Mouse (Mus musculus): ENCODE results near the gene Gm45618. TPM values are rescaled to one million over a fixed set of nuclear protein-coding genes. Genes with fewer than 3 reads are reported as not detected.
A peak's percentile ranks its signal among the peaks of the same experiment; 100 is the strongest.

Gm45618 gene
- total RNA-seq, 2 experiments from 2014 or later = not detected

DNA sequence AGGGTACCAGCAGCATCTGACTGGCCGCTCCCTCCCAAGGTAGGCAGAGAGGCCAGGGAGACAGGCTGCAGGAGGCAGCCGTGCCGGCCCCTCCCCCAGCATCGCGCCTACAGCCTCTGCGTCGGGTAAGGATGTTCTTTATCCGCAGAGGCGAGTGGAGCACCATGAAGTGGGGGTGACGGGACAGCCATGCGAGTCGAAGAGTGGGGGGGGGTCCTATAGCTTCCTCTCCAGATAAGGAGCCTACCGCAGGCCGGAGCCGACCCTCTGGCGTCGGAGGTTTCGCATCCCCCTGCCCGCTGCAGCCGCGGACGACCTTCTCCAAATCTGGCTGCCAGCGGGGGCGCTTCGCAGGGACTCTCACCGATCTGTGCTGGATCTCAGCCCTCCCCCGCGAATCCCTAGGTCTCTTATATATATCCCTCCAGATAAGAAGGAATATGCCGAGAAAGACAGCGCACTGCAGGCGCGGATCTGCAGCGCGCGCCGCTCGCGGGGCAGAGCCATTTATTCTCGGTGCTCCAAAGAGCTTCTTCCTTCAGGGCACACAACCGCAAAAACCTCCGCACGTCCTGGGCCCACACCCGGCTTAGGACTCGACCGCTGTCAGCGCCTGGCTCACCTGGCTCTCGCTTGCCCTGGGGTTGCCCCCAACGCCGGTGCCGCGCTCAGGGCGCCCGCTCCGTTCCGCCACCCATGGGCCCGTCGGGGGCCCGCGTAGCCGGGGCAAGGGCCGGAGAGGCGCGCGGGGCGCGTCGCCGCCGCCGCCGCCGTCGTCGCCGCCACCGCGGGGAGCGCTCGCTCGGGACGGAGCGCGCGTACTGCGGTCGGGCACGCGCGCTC lies 26.0 kb downstream of the Gm45618 start:
- peak; percentile 60 to 74 for DNase-seq (ENCODE audit: low spot score in 2 of 2)

DNA sequence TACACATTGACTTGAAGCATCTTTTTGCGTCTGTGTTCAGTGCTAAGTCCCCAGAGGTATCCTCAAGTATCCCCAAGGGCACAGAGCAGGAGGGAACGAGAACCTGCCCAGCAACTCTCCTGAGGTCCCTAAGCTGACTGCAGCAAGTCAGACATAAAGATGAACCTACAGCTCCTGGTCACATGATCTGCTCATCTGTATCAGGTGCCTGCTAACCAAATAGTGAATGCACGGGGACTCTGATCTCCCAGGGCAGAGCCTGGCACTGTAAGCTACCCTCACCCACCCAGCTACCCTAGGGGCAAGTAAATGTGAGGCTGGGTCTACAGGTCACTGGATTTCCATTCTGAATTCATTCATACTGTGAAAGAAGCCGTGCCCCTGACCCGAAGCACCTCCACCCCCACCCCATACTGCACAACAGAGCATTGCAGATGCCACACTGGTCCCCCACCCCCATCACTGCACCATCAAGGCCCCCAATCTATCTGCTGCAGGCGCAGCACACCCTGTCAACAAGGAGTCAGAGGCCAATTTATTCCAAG lies 26.8 kb downstream of the Gm45618 start:
- no peak for DNase-seq (ENCODE audit: low spot score in 2 of 2)

DNA sequence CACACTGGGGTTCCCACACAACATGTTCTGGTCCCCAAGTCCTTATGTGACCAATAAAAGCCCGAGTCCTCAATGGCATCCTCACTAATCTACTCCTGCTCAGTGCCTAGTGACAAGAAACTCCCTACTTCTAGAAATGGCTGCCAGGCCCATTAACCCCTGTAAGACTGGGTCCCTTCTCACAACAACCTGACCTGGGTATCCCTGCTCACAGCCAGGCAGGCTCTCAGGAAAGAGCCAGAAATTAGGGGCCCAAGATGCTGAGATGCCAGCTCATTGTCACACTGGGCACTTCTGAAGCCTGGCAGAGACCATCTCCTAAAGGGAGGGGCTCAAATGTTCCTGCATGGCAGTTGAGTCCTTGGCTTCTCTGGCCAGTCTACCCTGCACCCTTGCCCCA lies 27.5 kb downstream of the Gm45618 start:
- no peak for DNase-seq (ENCODE audit: low spot score in 2 of 2)

DNA sequence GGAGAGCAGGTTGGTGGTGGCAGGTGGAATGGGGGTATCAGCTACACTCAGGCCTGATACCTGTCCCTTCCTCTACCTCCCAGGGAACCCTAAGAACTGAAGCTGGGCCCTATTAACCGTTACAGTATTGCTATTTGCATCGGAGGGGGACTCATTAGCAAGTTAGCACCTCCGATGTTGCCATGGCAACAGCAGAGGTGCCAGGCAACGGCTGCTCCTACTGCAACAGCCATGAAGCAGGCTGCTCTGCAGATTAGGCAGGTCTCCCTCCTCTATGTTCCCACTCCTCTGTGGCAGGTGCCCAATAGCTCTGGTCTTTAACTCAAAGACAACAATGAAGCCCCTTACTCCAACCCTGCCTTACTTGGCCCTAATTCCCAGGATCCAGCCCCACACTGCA lies 28.7 kb downstream of the Gm45618 start:
- peak; percentile 64 to 70 for DNase-seq (ENCODE audit: low spot score in 2 of 2)

DNA sequence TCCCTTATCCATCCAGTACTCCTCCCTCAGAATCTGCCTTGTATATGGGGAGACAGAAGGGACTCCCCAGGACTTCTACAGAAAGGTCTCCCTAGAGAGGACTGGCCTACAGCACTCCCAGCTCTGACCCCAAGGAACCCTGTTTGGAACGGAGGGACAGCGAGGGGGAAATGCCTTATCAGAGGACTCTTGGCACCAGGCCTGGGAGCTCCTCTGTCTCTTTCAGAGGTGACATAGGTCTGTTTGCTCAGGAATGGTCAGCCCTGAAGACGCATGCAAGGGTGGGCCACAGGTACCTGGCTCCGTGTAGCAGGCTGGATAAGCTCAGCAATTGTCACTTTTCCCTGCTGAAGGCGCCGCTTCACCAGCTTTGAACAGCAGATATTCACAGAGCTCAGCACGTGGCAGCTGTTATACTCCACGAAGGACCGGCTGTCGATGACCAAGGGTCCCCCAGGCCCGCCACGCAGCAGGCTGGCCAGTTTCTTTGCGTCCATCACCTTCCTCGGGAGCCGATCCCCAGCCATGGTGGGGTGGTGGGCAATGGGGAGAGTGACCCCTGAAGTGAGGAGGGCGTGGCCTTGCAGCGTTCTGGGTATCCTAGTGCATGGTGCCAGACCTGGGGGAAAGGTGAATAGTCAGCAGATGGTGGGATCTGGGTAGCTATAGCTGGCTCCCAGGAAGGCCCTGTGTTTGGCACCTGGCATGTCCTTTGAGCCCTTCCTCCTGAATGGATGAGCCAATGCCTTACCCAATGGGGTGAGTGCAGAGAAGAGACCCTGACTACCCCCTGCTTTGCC lies 30.7 kb downstream of the Gm45618 start:
- no peak for DNase-seq (ENCODE audit: low spot score in 2 of 2)

DNA sequence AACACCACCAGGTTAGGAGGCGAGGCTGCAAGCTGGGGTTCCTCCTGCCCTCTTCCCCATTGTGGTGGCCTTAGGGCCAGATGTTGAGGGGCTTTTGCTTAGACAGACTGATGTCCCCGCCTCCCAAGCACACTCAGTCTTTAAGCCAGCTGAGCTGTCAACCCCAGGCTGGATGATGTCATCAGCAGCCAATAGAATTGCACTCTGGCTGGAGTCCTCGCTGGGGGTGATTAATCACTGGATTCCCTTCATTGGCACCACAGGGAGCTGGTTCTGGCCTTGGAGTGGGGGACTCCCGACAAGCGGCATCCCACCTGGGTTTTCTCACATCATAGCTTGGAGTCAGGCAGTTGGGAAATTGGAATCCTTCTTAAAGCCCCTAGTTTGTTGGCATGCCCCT lies 31.6 kb downstream of the Gm45618 start:
- DNase-seq (ENCODE audit: low spot score in 2 of 2) = peak in 1 of 2 experiments; percentile 72

DNA sequence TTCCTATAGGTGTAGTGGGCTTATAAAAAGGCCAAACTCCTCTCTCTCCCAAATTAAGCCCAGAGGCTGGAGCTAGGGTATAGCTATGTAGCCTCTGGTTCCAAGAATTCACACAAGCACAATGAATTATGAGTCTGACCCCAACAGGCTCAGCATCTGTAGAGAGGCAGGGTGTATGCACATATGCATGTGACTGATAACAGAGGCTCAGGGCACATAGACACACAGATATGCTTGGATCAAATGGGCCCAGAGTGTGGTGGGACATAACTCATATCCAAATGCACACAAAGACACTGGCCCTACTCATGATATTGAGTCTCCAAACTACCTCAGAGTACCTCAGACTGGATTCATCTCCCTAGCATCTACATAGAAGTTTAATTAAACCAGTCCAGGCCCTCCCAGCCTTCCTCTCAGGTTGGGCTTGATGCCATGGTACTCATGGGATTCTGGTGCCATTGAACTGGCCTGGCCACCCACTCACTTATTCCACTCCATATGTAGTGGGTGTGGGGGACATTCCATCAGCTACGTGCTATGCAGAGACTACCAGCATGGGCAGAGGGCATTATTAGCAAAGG lies 33.4 kb downstream of the Gm45618 start:
- DNase-seq (ENCODE audit: low spot score in 2 of 2) = no peak

DNA sequence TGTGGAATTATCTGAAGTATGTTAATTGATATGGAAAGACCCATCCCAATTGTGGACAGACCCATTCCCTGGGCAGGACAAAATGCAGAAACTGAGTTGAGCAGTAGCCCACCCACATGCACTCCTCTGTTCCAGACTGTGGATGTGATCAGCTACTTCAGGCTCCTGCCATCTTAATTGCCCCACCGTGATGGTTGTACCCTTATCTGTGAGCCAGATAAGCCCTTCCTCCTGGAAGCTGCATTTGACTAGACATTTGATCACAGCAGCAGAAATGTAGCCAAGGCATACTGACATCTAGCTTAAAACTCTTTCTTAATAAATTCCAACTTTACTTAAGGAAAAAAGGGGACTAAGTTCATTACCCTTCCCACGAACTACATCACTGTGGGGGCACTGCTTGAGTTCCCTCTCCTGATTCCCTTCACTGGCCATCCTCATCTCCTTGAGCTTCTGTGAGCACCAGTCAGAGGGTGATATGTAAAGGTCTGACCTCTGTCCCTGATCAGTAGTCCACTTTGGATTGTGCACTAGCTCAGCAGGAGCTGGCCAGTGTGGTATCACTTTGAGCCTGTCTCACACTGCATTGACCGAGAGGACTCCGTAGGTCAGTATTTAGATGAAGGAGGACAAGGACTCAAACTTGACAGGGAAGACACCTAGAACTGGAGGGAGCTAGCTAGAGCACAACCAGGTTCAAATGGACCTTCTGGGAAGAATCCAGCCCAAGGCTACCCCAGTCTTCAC lies 34.2 kb downstream of the Gm45618 start:
- DNase-seq (ENCODE audit: low spot score in 2 of 2) = no peak

DNA sequence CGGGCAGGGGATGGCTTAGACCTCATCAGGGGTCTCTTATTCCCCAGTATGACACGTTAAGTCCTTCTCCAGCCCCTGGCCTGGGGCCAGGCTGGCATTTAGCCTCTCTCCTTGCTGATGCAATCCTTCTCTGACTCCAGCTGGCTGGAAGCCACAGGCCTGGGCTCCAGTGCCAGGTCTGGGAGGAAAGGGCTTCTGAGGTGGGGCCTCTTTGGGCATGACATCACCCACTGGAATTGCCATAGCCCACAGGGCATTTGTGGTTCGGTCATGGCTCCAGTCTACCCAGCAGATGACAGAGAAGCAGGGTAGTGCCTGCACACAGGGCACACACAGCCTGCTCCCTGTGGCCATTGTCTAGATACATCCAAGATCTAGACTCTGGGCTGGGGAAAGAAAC lies 35.7 kb downstream of the Gm45618 start:
- peak in 1 of 2 experiments; percentile 53 for DNase-seq (ENCODE audit: low spot score in 2 of 2)

DNA sequence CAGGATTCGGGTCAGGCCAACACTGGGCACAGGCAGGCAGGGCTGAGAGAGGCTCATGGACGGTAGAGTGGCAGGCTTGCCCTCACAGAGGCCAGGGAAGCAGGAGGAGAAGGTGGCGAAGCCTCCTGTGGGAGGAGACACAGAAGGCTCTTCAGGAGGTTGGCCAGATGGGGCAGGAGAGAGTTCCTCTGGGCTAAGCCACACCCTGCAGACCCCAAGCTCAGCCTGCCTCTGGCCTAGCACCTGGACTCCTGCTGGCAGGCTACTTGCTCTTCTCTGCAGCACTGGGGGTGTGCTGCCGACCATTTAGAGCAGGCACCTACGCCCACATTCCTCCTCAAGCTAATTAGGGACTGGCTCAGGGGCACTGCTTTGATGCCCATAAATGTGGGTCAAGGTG lies 36.1 kb downstream of the Gm45618 start:
- DNase-seq (ENCODE audit: low spot score in 2 of 2) = no peak

DNA sequence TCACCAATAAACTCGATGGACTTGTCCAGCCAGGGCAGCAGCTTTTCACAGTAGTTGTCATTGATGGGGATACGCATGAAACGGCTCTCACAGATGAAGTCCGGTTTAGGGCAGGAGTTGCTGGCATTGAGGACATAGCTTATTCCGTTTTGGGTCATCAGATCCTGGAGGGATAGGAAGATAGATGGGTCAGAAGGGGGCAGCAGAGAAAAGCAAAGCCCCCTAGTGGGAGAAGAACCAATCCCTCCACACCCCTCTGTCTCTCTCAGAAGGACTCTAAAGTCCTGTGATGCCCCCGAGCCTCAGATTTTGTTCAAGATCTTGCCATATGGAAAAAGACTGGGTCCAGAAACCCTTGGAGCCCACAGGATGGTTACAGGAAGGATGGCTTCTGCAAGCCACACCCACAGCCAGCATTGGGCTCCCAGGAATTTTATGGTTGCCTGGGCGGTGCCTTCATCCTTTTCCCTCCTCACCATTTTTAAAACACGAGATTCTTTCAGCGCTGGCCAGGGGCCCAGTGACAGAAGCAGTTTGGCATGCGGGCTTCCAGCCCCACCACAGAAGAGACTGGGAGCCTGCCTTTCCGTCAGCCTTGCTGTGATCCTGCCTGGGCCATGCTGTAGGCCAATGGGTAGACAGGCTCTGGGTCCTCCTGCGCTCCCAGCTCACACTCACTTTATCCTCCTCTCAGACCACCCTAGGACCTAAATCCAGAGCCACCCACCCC lies 36.8 kb downstream of the Gm45618 start:
- DNase-seq (ENCODE audit: low spot score in 2 of 2) = peak in 1 of 2 experiments; percentile 58

DNA sequence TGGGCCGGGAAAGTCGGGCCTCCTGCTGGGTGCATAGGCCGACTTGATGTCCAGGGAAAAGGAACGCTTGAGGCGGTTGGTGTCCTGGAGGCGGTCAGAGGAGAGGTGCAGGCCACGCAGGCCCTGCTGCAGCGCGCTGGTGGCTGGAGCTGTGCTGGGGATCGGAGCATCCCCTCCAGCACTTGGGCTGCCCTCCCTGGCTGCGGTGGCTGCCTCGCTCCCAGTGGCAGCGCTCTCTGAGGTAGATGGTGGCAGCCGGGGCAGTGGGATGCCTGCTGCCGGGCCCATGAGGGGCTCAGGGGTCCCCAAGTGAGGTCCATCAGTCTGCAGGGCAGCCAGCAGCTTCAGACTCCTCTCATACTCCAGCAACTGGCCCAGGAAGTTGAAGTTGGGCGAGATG lies 37.9 kb downstream of the Gm45618 start:
- DNase-seq (ENCODE audit: low spot score in 2 of 2) = no peak

DNA sequence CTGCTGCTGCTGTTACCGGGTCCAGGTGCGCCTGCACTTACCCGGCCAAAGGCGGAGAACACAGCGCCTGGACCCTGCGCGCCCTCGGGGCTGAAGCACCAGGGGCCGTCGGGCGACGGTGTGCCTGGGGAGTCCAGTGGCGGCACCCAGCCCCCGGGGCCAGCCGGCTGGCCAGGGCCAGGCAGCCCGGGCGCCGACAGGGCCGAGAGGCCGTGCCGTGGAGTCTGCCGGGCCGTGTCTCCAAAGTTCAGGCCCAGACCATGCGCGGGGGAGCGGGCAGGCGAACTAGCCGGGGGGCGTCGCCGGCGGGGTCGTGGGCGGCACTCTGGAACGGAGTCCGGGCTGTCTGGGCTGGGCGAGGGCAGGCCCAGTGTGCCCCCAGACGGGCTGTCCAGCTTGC lies 38.4 kb downstream of the Gm45618 start:
- DNase-seq (ENCODE audit: low spot score in 2 of 2) = no peak

DNA sequence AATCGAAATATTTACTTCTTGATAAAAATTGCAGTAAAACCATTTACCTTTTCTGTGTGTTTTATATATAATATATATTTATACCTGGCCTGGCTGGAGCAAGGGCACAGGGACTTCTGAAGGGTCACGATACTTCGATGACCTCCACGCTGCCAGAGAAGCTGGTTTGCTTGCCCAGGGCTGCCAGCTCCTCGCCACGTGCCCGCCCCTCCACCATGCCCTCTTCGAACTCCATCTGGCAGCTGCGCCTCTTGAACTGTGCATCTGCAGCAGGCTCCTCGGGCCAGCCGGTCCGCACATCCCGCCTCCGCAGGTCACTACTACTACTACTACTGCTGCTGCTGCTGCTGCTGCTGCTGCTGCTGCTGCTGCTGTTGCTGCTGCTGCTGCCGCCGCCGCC lies 38.8 kb downstream of the Gm45618 start:
- no peak for DNase-seq (ENCODE audit: low spot score in 2 of 2)

DNA sequence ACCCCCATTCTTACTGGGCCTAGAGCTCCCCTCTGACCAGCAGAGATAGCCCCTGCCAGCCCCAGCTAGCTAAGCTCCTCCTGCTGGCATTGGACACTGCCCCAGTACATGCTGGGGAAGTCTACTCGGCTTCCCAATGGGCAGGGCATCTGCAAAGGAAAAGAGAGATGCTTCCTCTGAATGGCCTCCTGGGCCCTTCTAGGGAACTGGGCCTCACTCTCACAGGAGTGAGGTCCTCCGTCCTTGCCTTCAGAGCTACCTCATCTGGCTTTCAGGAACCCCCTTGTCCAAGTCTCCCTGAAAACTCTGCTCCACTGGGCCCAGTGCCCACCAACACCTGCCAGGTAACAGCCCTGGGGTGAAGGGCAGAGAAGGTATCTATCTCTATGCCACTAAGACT lies 39.7 kb downstream of the Gm45618 start:
- no peak for DNase-seq (ENCODE audit: low spot score in 2 of 2)

DNA sequence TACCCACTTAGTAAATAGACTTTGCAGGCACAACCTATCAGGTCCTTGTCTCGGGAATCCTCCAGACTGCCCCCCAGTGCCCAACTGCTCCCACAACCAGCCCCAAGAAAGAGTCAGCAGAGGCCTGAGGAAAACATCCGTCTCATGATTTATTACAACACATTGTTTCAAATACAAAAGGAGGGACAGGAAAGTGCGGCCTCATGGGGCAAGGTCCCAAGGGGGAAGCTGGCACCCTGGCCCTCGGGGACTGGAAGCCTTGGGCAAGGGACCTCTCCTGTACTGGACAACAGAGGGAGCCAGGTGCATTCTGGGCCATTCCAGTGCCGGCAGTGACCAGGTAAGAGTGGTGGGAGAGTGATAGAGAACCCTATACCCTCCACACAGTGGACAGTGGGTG lies 41.2 kb downstream of the Gm45618 start:
- DNase-seq (ENCODE audit: low spot score in 2 of 2) = no peak

DNA sequence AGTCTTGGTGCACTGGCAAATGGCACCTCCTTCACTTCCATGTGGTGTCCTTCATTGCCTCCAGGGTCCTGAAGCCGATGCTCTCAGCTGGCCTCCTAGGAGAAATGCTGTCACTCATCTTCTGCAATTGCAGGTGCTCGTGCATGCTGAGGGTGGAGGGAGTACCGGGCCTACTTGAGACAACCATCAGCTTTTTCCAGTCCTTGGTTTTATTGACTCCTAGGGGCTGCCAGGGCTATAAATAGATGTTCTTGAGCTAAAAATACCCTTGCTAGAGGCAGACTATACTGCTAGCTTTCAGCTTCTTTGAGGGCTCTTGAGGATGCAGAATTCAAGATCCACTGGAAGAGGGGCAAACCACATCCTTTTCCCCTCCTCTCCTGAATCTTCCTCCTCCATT lies 43.4 kb downstream of the Gm45618 start:
- no peak for DNase-seq (ENCODE audit: low spot score in 2 of 2)

DNA sequence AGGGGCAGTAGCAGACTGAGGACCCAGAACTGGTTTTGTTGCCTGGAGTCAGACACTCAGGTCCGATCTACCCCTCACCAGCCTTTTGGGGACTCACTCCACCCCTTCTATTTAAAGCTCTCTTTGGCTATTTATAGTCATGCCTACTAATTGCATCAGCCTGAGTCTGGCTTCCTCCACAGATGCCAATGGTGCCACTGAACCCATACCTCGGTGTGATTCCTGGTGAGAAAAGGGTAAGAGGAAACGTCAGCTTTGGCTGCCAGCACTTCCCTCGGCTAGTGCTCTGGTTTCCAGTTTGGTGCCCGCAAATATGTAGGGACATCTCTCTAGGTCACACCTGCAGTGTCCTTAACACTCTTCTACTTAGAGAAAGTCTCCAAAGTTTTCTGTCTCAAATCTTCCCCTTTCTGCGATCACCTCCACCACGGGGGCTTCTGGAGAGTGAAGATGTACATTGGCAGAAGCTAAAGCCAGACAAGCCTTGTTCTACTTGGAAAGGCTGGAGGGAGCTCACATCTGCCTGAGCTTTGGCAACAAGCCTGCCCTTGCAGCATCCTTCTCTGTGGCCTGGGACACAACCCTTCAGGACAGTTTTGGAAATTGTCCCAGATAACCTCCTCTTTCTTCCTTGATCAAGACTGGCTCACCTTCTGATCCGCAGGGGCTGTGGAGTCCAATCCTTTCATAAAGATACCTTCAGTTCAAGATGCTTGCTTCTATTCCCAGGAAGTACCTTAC lies 46.2 kb downstream of the Gm45618 start:
- no peak for DNase-seq (ENCODE audit: low spot score in 2 of 2)

DNA sequence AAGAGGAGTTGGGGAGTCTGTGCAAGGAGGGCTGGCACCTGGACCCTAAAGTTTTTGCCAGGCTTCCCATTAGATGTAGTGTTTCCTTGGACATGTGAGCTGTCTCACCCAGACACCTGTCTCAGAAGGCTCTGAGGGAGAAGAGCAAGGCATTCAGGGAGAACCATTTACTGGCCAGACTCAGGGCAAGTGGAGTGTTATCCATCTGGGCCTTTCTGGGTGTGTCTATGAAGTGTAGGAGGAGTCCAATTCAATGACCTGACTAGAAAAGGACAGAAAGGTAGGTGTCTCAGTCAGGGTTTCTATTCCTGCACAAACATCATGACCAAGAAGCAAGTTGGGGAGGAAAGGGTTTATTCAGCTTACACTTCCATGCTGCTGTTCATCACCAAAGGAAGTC lies 48.8 kb downstream of the Gm45618 start:
- DNase-seq (ENCODE audit: low spot score in 2 of 2) = no peak

DNA sequence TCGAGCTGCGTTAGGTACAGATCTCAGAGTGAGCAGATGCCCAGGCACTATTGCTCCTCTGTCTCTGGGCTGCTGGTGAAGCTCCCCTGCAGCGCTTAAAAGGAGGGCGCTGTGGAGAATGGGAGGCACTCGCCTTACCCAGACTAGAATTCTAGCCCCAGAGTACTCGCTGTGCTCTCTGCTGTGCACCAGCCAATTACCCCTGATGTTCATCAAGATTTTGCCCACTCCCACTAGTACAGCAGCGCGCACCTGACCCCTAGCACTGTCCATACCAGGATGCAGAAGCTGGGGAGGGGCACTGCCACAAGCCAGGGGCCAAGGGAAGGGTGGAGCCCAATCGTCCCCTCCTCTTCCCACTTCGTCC lies 49.3 kb downstream of the Gm45618 start:
- no peak for DNase-seq (ENCODE audit: low spot score in 2 of 2)

All from layer of hippocampus, adult 18-20 months (tissue).